Mouse (Mus musculus): ENCODE results near the gene Ms4a4c.
"Not testable (repeated sequence)": the region's sequence is repeated elsewhere in the genome, so short reads cannot be mapped to it uniquely, and the experiment has no call there.

GRCm38 (mm10) chr19:11469215-11469614, 64.6 kb downstream of the Ms4a4c start, which contains the start of gene Ms4a6c:
- not testable (repeated sequence) for TF ChIP-seq CTCF (IDR thresholded peaks at IDR 0.05; ENCODE audit: borderline replicate concordance, extremely low read depth, insufficient read depth, insufficient read length); POLR2A (IDR thresholded peaks at IDR 0.05; ENCODE audit: borderline replicate concordance, extremely low read depth, insufficient read depth, insufficient read length, poor library complexity, severe bottlenecking)
